Mouse (Mus musculus) right cerebral cortex, postnatal 10 days (tissue): ENCODE measurements around the gene Sept9.
A peak's percentile ranks its signal among the peaks of the same experiment; 100 is the strongest.

Source experiments
- DNase-seq, 2 experiments: peaks; one replicate each; pipeline ENCODE4 v3.0.0; 2021; ENCODE audit warnings: low spot score in 2 of 2

The Sept9 gene

GRCm38 (mm10) chr11:117291271-117292059 lies 92.0 kb downstream of the Sept9 start:
- no peak for DNase-seq

- no peak for DNase-seq
Measured at GRCm38 (mm10) chr11:117292446-117292845, 93.0 kb downstream of the Sept9 start.

- peak; percentile 62 to 63 for DNase-seq
Measured at GRCm38 (mm10) chr11:117295266-117295665, 95.8 kb downstream of the Sept9 start.

- no peak for DNase-seq
Measured at GRCm38 (mm10) chr11:117296116-117296499, 96.6 kb downstream of the Sept9 start.

- peak; percentile 46 to 64 for DNase-seq
Measured at GRCm38 (mm10) chr11:117296500-117297189, 97.2 kb downstream of the Sept9 start.

GRCm38 (mm10) chr11:117297190-117297829 lies 97.8 kb downstream of the Sept9 start:
- DNase-seq, result no peak

GRCm38 (mm10) chr11:117299741-117300140 lies 100.3 kb downstream of the Sept9 start:
- DNase-seq, result no peak

- no peak for DNase-seq
Measured at GRCm38 (mm10) chr11:117300809-117301208, 101.3 kb downstream of the Sept9 start.

GRCm38 (mm10) chr11:117301716-117302115 lies 102.3 kb downstream of the Sept9 start:
- DNase-seq, result no peak

- no peak for DNase-seq
Measured at GRCm38 (mm10) chr11:117302371-117302770, 102.9 kb downstream of the Sept9 start.

GRCm38 (mm10) chr11:117305509-117306188 lies 106.2 kb downstream of the Sept9 start:
- DNase-seq, result no peak

GRCm38 (mm10) chr11:117306311-117307088 lies 107.0 kb downstream of the Sept9 start:
- no peak for DNase-seq

- DNase-seq, result peak in 1 of 2 experiments; percentile 46
Measured at GRCm38 (mm10) chr11:117307895-117308786, 108.7 kb downstream of the Sept9 start.

GRCm38 (mm10) chr11:117309108-117309917 lies 109.9 kb downstream of the Sept9 start:
- DNase-seq, result no peak

- DNase-seq, result no peak
Measured at GRCm38 (mm10) chr11:117309918-117310287, 110.4 kb downstream of the Sept9 start.

GRCm38 (mm10) chr11:117310341-117311107 lies 111.1 kb downstream of the Sept9 start:
- no peak for DNase-seq

GRCm38 (mm10) chr11:117311127-117311800 lies 111.8 kb downstream of the Sept9 start:
- DNase-seq, result peak in 1 of 2 experiments; percentile 64
